Comparison of ENCODE assay signal across 19 mouse cellular contexts in the genomic region with DNA sequence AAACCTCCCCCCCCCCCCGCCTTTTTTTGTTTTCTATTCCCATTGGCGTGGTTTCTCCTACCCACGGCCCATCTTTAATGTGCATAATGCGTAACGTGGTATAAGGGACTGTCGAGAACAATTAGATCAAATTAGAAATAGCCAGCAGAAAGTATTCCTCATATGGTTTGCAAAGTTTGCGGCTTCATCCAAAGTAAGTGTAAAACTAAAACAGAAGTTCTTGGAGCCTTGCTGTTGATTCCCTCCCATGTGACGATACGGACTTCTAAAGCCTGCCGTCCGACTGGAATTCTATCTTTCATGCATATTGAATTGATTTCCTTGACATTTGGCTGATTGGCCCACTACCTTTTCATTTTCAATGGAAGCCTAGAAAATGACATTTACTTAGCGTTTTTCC.
"Had no signal": no experiment of that assay in that cellular context is flagged by ENCODE, and none has a peak within 500 bp of the region (broad histone marks: within the 10 kb centered on the region; RNA-seq: fewer than 3 reads in every experiment).

No protein-coding gene starts in this region.

- ATAC-seq: midbrain, embryonic 16.5 days had no signal

- H3K27me3 ChIP-seq: neural tube, embryonic 13.5 days; neural tube, embryonic 15.5 days had no signal

- H3K4me2 ChIP-seq: lung, embryonic 14.5 days; midbrain, embryonic 12.5 days; neural tube, embryonic 13.5 days; neural tube, embryonic 15.5 days had no signal

- H3K4me3 ChIP-seq: midbrain, embryonic 10.5 days; midbrain, embryonic 12.5 days; myocyte; neural tube, embryonic 13.5 days; neural tube, embryonic 15.5 days had no signal

- DNase-seq: lung, adult 18-20 months; lung, embryonic 14.5 days; lung, postnatal 10 days; lung, postnatal 4 days; midbrain, embryonic 14.5 days; retina, postnatal 1 day; right cerebral cortex, adult 18-20 months; right cerebral cortex, postnatal 25 days; right cerebral cortex, postnatal 4 days; spleen, adult 18-20 months; thymus, adult 18-20 months; thymus, postnatal 14 days; thymus, postnatal 36 days had no signal

- H3K9ac ChIP-seq: lung, embryonic 14.5 days; midbrain, embryonic 12.5 days; neural tube, embryonic 13.5 days; neural tube, embryonic 15.5 days had no signal

- H3K9me3 ChIP-seq: midbrain, embryonic 10.5 days; midbrain, embryonic 12.5 days; neural tube, embryonic 13.5 days; neural tube, embryonic 15.5 days had no signal

- H3K36me3 ChIP-seq: midbrain, embryonic 10.5 days; midbrain, embryonic 12.5 days; neural tube, embryonic 13.5 days; neural tube, embryonic 15.5 days had no signal

- H3K27ac ChIP-seq: midbrain, embryonic 10.5 days; midbrain, embryonic 12.5 days; neural tube, embryonic 13.5 days; neural tube, embryonic 15.5 days had no signal

- H3K4me1 ChIP-seq: neural tube, embryonic 15.5 days had no signal
